Mouse (Mus musculus): ENCODE measurements around the gene Epb41l3.

- no peak for TF ChIP-seq CTCF (IDR thresholded peaks at IDR 0.05; ENCODE audit: low read depth, low read length)
- no peak for TF ChIP-seq POLR2A (IDR thresholded peaks at IDR 0.05; ENCODE audit: insufficient read depth, low read length)
- TF ChIP-seq EP300 (IDR thresholded peaks at IDR 0.05; ENCODE audit: insufficient read depth, low read depth, low read length) = no peak
Measured at GRCm38 (mm10) chr17:69150826-69151225, 75.3 kb downstream of the Epb41l3 start.
